Mouse (Mus musculus) bone marrow, adult 2 months (tissue): ENCODE results near the gene Iqck.

Source experiments
- CTCF ChIP-seq: fragments of 200-500 bp; IDR thresholded peaks from 2 replicates; pipeline ENCODE4 v1.5.1; 2011; ENCODE audit warnings: low read length, control low read depth; ENCODE audit not compliant: control insufficient read depth, insufficient read depth
- POLR2A ChIP-seq: fragments of 200-500 bp; IDR thresholded peaks from 2 replicates; pipeline ENCODE4 v1.6.1; 2011; ENCODE audit warnings: low read depth, mild to moderate bottlenecking, control low read depth, low read length, borderline replicate concordance; ENCODE audit not compliant: control insufficient read depth

DNA sequence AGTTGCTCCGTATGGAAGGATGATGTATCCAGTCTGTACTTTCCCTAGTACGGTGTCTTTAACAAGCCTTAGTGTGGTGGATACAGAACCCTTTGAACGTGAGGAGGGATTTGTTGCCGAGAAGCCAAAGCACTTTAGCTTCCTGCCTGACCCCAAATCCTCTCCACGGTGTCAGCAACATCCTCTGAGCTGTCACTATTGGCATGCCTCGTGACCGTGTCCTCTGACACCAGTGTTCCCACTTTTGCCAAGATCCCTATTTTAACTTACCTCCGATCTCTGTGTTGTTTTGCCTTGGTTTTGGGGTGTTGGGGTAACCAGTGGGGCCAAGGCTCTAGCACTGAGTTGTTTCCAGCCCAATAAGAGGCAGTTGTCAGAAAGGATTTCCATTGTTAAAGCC is 115.9 kb downstream of the Iqck start:
- TF ChIP-seq POLR2A (no peak), CTCF (no peak)
